Mouse (Mus musculus) CD4-positive, CD25-positive, alpha-beta regulatory T cell, adult 4 months (primary cell): ENCODE results near the gene Bcar3. TPM values are rescaled to one million over a fixed set of nuclear protein-coding genes. Genes with fewer than 3 reads are reported as not detected.

Experiments
- ATAC-seq: one replicate; pipeline ENCODE4 v1.8.0; 2017
- polyA plus RNA-seq, 2 experiments: library from polyadenylated mRNA; unstranded; fragments of 100-300 nt; shearing (Covaris generic); gene quantifications; one replicate each; pipeline ENCODE4 v1.2.1; 2017

Gene Bcar3
- polyA plus RNA-seq, 2 experiments from 2014 or later = 1.4 TPM; not detected in 1

- ATAC-seq = no peak
Measured at GRCm38 (mm10) chr3:122483783-122484130, 189.8 kb downstream of the Bcar3 start.

DNA sequence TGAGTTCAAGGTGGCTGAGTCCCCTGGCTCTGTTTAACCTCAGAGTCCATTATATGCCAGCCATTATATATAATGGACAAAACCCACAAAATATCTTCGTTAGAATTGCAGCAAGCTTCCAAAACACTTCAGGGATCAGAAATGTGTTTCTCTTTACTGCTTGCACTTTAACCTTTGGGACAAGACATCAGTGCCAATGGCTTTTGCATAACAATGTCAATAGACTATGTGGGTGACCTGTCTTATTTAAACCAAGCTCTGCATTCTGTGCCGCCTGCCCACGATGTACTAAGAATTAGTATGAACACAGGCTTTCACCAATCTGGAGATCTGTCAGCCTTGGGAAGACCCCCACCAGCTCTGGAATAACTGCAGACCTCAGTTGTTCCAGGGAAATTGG lies 190.4 kb downstream of the Bcar3 start:
- no peak for ATAC-seq

DNA sequence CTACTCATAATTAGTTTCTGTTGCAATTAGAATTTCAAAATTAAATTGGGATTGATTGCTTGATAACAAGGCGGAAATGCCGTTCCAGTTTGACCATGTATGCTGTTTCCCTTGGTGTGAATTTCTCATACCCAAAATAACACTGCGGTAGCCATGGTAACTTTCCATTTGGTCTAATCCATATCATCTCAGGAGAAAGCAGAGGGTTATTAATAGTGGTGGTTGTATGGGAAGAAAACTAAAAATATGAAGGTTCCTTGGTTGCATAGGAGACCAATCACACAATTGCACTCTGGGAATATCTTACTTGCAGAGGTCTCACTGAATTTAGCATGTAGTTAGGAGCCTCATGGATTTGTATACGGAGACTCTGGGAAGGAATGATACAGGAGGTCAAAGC lies 191.8 kb downstream of the Bcar3 start:
- no peak for ATAC-seq

GRCm38 (mm10) chr3:122486193-122486592 lies 192.3 kb downstream of the Bcar3 start:
- ATAC-seq = no peak

DNA sequence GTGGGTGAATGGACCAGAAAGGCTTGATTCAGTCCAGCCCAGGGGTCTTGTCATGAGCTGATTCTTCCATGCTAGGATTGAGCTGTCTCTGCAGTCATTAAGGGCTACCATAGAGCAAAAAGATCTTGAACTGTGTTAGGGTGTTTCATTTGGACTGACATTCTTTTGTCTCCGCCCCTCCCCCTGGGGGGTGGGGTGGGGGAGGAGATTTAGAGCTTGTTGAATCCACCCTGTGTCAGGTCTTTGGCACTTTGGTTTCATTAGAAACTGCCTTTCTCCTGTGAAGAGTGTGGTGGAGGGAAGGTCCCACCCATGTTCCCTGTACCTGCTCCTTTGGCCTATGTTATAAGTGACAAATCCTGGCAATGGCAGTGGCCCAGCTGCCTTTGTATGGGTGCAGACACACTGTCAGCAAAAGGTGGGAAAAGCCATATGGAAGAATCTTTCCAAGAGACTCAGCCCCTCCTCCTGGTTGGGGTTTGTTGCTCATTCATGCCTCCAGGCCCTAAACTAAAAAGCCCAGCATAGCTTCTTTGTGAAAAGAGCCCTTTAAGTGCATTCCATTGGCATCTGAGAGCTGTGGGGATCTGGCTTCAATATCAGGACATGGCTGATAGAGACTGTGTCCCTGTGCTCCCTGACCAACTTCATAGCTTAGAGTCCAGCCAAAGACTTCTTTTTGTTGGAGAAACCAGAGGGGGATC lies 194.3 kb downstream of the Bcar3 start:
- ATAC-seq = no peak

DNA sequence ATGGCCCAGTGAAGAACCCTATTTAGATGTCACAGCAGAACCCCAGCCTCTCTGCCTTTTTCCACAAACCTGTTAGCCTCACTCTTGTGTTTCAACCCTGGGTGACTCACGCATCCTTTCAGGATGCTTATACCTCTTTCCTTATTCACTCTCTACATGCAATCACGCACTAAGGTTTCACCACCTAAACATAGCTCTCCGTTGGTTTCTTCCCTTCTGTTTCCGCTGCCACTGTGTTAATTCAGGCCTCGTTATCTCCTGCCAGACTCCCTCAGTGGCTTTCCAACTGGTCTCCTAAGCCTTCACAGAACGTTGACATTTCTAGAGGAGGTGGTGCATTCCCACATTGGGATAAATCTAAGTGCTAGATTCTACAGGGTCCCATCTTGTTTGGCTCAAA lies 196.6 kb downstream of the Bcar3 start:
- no peak for ATAC-seq

GRCm38 (mm10) chr3:122492006-122492405 lies 198.1 kb downstream of the Bcar3 start:
- no peak for ATAC-seq

- no peak for ATAC-seq
Measured at GRCm38 (mm10) chr3:122492872-122493615, 199.1 kb downstream of the Bcar3 start.

- no peak for ATAC-seq
Measured at GRCm38 (mm10) chr3:122494764-122495163, 200.8 kb downstream of the Bcar3 start.

DNA sequence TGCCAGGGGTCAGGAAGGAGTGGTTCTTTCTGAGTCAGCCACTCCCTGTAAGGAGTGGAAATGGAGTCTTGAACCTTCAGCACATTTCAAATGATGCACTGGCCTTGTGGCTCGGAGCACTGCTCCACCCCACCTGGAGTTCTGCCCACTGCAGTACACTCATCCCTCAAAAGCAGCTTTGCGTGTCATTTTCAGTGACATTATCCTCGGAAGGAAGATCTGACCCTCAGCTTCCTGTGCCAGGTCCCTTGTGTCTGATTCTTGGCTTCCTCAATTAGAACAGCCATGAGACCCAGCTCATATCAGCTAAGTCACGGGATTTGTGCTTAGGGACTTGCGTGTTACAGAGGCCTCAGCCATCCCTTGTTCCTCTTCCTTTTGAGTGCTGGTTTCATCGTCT lies 203.9 kb downstream of the Bcar3 start:
- no peak for ATAC-seq

DNA sequence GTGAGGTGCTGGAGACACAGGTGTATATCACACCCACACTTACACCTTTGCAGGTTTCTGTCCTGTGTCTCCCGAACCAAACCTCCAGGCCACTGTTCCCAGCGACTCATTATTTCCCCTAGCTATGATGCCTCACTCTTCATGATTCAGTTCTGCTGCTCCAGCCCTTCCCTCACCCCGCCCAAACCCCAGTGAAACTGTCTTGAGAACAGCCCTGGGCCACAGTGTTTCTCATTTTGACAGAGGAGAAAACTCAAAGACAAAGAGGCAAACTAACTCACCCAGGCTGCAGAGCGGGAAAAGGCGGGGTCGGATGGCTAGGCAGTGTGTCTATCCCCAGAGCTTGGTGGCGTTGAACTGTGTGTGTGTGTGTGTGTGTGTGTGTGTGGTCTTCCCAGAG lies 204.6 kb downstream of the Bcar3 start:
- no peak for ATAC-seq

DNA sequence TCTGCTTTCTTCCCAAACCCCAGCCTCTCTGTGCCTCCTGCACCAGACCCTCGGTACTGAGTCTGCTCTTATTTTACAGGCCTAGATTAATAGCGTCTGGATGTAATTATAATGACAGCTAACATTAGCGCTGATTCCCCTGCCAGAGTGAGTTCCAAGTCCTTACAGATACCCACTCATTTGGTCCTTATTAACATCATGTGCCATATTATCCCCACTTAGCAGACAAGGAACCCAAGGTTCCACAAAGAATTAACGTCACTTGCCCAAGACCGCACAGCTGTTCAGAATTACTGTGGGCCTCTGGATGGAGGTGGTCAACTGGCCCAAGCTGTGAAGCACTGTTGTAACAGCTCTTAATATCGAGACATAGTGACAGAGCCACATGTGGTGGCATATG lies 205.7 kb downstream of the Bcar3 start:
- no peak for ATAC-seq

DNA sequence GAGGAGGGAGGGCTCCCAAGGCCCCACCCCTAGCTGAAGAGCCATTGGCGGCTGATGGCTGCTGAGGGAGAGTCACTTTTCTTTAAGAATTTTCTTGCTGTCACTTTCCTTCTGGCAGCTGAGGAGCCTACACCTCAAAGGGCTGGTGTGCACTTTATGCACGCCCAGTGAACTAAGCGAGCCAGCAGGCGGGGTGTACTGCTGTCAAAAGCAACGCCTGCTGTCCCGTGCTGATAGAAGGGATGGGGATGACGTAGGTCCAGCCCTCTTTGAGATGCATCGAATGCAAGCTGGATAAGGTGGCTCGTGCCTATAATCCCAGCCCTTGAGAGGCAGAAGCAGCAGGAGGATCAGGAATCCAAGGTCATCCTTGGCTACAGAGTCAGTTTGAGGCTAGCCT lies 207.0 kb downstream of the Bcar3 start:
- ATAC-seq = no peak

GRCm38 (mm10) chr3:122506343-122506916 lies 212.5 kb downstream of the Bcar3 start:
- no peak for ATAC-seq

DNA sequence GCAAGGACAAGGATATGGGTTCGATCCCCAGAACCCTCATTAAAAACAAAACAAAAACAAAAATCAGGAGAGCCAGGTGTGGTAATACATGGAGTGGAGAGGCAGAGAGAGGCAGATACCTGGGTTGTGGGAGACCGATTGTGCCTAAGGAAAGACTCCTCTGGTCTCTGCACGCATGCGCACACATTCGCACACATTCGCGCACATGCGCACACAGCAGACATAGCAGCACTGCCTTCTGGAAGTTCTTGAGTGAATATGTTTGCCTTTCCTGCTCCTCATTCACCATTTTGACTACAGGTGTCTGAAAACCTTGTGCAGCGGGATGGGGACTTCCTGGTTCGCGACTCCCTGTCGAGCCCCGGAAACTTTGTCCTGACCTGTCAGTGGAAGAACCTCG lies 213.9 kb downstream of the Bcar3 start:
- ATAC-seq = no peak

DNA sequence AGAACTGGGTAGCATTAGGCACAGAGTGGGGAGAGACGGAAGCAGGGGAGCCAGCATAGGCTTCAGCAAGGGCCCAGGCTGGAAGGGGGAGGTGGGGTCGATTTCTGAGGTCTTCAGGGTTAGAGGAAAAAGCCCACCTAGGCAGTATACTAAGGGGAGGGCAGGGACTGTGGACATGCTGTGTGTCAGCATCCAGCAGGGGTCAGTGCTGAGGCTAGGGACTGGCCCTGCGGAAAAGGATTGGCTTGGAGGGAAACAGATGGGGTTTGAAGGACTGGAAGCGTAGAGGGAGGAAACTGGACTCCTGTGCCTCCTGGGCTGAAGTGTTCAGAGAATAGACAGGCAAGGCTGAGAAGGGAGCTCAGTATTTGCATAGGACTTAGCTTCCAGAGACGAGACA lies 215.1 kb downstream of the Bcar3 start:
- no peak for ATAC-seq

- no peak for ATAC-seq
Measured at GRCm38 (mm10) chr3:122509534-122510239, 215.8 kb downstream of the Bcar3 start.

DNA sequence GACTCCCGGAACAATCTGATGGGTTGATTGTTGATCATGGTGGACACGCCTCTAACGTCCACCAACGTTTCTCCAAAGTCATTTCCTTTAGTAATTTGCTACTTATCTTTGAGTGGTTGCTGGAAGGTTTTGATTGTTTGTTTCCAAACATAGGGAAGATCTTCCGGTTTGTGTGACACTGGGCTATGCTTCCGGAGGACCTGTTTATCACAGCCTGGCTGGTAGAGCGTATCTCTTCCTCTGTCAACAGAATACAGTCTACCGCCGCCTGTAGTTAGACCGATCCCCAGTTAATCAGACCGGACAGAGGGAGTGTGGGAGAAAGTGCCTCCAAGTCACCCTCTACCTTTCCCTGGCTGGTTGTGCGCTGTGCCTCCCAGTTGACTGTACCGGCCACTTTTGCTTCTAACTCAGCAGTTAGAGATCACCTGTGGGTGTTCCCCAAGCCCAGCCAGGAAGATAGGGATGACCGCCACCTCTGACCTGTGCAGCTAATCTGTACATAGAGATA lies 216.4 kb downstream of the Bcar3 start:
- ATAC-seq = no peak

- ATAC-seq = no peak
Measured at GRCm38 (mm10) chr3:122510932-122511331, 217.0 kb downstream of the Bcar3 start.

GRCm38 (mm10) chr3:122511721-122512619 lies 218.0 kb downstream of the Bcar3 start:
- no peak for ATAC-seq

DNA sequence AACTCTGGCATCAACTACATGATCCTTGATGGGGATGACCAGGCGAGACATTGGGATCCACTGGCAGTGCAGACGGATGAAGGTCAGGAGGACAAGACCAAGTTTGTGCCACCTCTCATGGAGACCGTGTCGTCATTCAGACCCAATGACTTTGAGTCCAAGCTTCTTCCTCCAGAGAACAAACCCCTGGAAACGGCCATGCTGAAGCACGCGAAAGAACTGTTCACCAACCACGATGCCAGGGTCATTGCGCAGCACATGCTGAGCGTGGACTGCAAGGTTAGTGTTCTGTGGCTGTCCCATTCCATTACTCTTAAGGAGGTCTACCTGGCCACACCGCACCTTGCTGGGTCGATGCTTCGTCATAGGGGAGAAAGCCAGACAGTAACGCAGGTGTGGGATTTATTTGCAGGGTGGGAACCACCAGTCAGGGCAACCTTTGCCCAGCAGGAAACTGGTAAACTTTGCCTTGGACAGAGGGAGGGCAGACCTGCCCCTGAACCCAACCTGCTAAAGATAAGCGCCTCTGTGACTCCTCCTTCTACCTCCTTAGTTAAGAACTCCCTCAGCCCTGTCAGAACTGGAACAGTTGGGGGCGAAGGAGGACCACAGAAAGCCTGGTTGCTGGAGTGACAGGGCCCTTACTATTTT lies 218.9 kb downstream of the Bcar3 start:
- ATAC-seq = no peak
